19 mouse cellular contexts compared by ENCODE assay signal in the genomic region with DNA sequence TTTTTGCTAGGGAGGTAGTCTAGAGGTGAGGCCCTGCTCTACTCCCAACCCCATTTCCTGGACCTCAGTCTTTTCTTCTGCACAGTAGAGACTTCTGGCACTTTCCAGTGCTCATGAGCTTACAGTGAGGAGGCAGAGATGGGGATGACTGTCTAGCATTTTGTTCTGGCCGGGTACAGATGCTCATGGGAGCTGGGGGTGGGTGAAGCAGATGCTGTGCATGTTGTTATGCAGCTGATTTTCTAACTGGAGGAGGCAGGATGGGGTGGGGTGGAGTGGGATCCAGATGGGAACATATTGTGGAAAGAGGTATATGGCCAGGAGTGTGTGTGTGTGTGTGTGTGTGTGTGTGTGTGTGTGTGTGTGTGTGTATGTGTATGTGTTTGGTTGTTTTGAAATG. TPM values are rescaled to one million over a fixed set of nuclear protein-coding genes. Genes with fewer than 3 reads are reported as not detected.
DNase-seq lines count a peak whose midpoint lies in the region; ATAC-seq lines count a peak whose summit lies in the region.
"Had no signal": no experiment of that assay in that cellular context is flagged by ENCODE, and none has a peak within 500 bp of the region (broad histone marks: within the 10 kb centered on the region; RNA-seq: fewer than 3 reads in every experiment).

No protein-coding gene starts in this region.

- no peaks in the 10 kb centered on the region for H3K9me3 ChIP-seq in limb, embryonic 13.5 days
- H3K9me3 ChIP-seq: hindbrain, embryonic 13.5 days; kidney, embryonic 15.5 days had no signal

- H3K27me3 ChIP-seq in limb, embryonic 13.5 days, result no peaks in the 10 kb centered on the region

- no peak overlapping the region for H3K27ac ChIP-seq in limb, embryonic 13.5 days
- H3K27ac ChIP-seq: hindbrain, embryonic 13.5 days; kidney, embryonic 15.5 days; liver, embryonic 14.5 days; stomach, postnatal 0 days had no signal

- ATAC-seq in limb, embryonic 13.5 days (ENCODE audit: low FRiP score, low read depth), result no peak
- ATAC-seq: forebrain, postnatal 0 days had no signal

- H3K4me1 ChIP-seq in limb, embryonic 13.5 days, result peaks cover 88% of the 10 kb centered on the region

- intact Hi-C loops in left cerebral cortex, postnatal 10 days (cut with DNase I), result no loop called here

- DNase-seq in frontal cortex, adult 2 months (ENCODE audit: extremely low spot score in 1 of 2, low spot score in 1 of 2), result peak; percentile 22 to 62
- DNase-seq in frontal cortex, postnatal 14 days (ENCODE audit: low spot score in 2 of 2), result no peak
- peak; percentile 30 to 32 for DNase-seq in left cerebral cortex, adult 18-20 months (ENCODE audit: low spot score in 2 of 2)
- DNase-seq in left cerebral cortex, postnatal 10 days (ENCODE audit: extremely low spot score in 1 of 2, low spot score in 2 of 2), result no peak
- DNase-seq in brain, adult 2 months (ENCODE audit: low read depth, low spot score), result peak; percentile 81
- no peak for DNase-seq in B cell, adult 2 months
- DNase-seq: adrenal gland, adult 2 months; cerebellum, adult 11-12 months; cerebellum, postnatal 25 days; forebrain, postnatal 0 days; heart, postnatal 14 days; midbrain, embryonic 14.5 days; thymus, postnatal 14 days had no signal

- peak overlapping the region; percentile 19 for H3K9ac ChIP-seq in limb, embryonic 13.5 days
- H3K9ac ChIP-seq: forebrain, postnatal 0 days; hindbrain, embryonic 13.5 days; kidney, embryonic 15.5 days; liver, embryonic 14.5 days had no signal

- WGBS in limb, embryonic 13.5 days, result 60% methylated on average over 1 of the region's 1 CpGs

- H3K4me3 ChIP-seq in limb, embryonic 13.5 days, result 0 out of 2 replicates have a peak overlapping the region, but pooled peaks have one; percentile 63
- H3K4me3 ChIP-seq: hindbrain, embryonic 13.5 days; kidney, embryonic 15.5 days had no signal

- H3K36me3 ChIP-seq in limb, embryonic 13.5 days, result peaks cover 20% of the 10 kb centered on the region
- H3K36me3 ChIP-seq: hindbrain, embryonic 13.5 days; kidney, embryonic 15.5 days had no signal

- H3K4me2 ChIP-seq in limb, embryonic 13.5 days (replicated peaks), result peak overlapping the region; percentile 85
- H3K4me2 ChIP-seq: hindbrain, embryonic 13.5 days; kidney, embryonic 15.5 days had no signal

RNA-seq across cellular contexts. Expression of a gene that starts 3.2 kb away (rescaled TPM):
- polyA plus RNA-seq in frontal cortex, adult 2 months (2012; rRNA removed), result 25.3 and 25.6 TPM in 2 replicates
- 1 to 10 TPM; 6.5 to 7.3 TPM for total RNA-seq in left cerebral cortex, adult 18-20 months (2021)
- 10 to 100 TPM in 1 of 2 experiments, 1 to 10 TPM in 1; 9.8 to 10.9 TPM for total RNA-seq in left cerebral cortex, postnatal 10 days (2021)
- 192 and 196 TPM in 2 replicates for polyA plus RNA-seq in limb, embryonic 13.5 days (2015; fragmentation: Nextera tagmentation; extraction: Ambion mirVana)
- total RNA-seq: megakaryocyte, adult 5-6 weeks had no signal

RNA-seq across cellular contexts. Expression of a gene that starts 59.0 kb away (rescaled TPM):
- 167 and 189 TPM in 2 replicates for polyA plus RNA-seq in frontal cortex, adult 2 months (2012; rRNA removed)
- total RNA-seq in left cerebral cortex, adult 18-20 months (2021), result 100 to 1,000 TPM; 170 to 186 TPM
- total RNA-seq in left cerebral cortex, postnatal 10 days (2021), result 100 to 1,000 TPM; 111 to 117 TPM
- polyA plus RNA-seq in limb, embryonic 13.5 days (2015; fragmentation: Nextera tagmentation; extraction: Ambion mirVana), result 16.1 and 18.6 TPM in 2 replicates

Comparison
In these comparisons a context has a peak if more than half of its experiments do, and no peak if none do; other contexts are left out.
1. DNase-seq: peak in frontal cortex, adult 2 months (2 of 2), left cerebral cortex, adult 18-20 months (2 of 2) and brain, adult 2 months (single experiment); none in frontal cortex, postnatal 14 days (0 of 2), left cerebral cortex, postnatal 10 days (0 of 2) and B cell, adult 2 months (0 of 2).